Mouse (Mus musculus) intestine, embryonic 16.5 days (tissue): ENCODE measurements around the gene Fam222a. TPM values are rescaled to one million over a fixed set of nuclear protein-coding genes. Genes with fewer than 3 reads are reported as not detected.

Experiments
- ATAC-seq: fragments of 200-750 bp; cut with Nextera tagmentation; 2 replicates; pipeline ENCODE4 v1.8.0; 2017; ENCODE audit warnings: moderate TSS enrichment, moderate library complexity
- H3K27ac ChIP-seq: fragments of 300-500 bp; sonication (generic); 2 replicates; pipeline ENCODE4 v1.5.1; 2014; ENCODE audit warnings: mild to moderate bottlenecking, low read length
- H3K27me3 ChIP-seq: fragments of 300-500 bp; sonication (generic); replicated peaks from 2 replicates; pipeline ENCODE4 v1.6.1; 2014; ENCODE audit warnings: low read length, control low read depth, mixed read lengths; ENCODE audit not compliant: control insufficient read depth, insufficient read depth
- H3K36me3 ChIP-seq: fragments of 300-500 bp; sonication (generic); 2 replicates; pipeline ENCODE4 v1.6.1; 2014; ENCODE audit warnings: low read length, control low read depth; ENCODE audit not compliant: control insufficient read depth, insufficient read depth
- H3K4me1 ChIP-seq: fragments of 300-500 bp; sonication (generic); 2 replicates; pipeline ENCODE4 v1.6.1; 2014; ENCODE audit warnings: low read length, control low read depth, mixed read lengths; ENCODE audit not compliant: control insufficient read depth, insufficient read depth
- H3K4me2 ChIP-seq: fragments of 300-500 bp; sonication (generic); 2 replicates; pipeline ENCODE4 v1.6.1; 2014; ENCODE audit warnings: low read depth, low read length, control low read depth
- H3K4me3 ChIP-seq: fragments of 300-500 bp; sonication (generic); 2 replicates; pipeline ENCODE4 v1.5.1; 2014; ENCODE audit warnings: mild to moderate bottlenecking, low read length
- H3K9ac ChIP-seq: fragments of 300-500 bp; sonication (generic); 2 replicates; pipeline ENCODE4 v1.6.1; 2014; ENCODE audit warnings: low read depth, low read length
- H3K9me3 ChIP-seq: fragments of 300-500 bp; sonication (generic); 2 replicates; pipeline ENCODE4 v1.6.1; 2016; ENCODE audit warnings: low read length, control low read depth; ENCODE audit not compliant: control insufficient read depth
- WGBS: fragments of 180-500 bp; shearing (Covaris S2); extraction: QIAGEN DNeasy Blood & Tissue Kit; methylation state at CpG from one replicate; pipeline ENCODE4 v1.1.7; 2014; 5-methylcytosine and 5-hydroxymethylcytosine counted together
- polyA plus RNA-seq: library from polyadenylated mRNA; unstranded; fragments of >200 nt; fragmentation: Nextera tagmentation; extraction: Ambion mirVana; gene quantifications from 2 replicates; pipeline ENCODE4 v1.2.1, GENCODE M21; 2015

Fam222a gene
- polyA plus RNA-seq, 1 experiment from 2014 or later = 3.9 TPM

- Histone ChIP-seq H3K4me2 (no peak overlapping the region), H3K27ac (no peak overlapping the region), H3K36me3 (no peaks in the 10 kb centered on the region), H3K27me3 (peaks cover 4% of the 10 kb centered on the region; the same call in 1 of the 2 replicates), H3K9me3 (no peaks in the 10 kb centered on the region), H3K4me3 (no peak overlapping the region), H3K9ac (no peak overlapping the region), H3K4me1 (peaks cover 8% of the 10 kb centered on the region; the same call in 1 of the 2 replicates)
- no peak for ATAC-seq
- 80% methylated on average over 25 of the region's 25 CpGs for WGBS
These were observed 68.3 kb downstream of the Fam222a start for GRCm38 (mm10) chr5:114636091-114636490.

- Histone ChIP-seq H3K27ac (no peak overlapping the region), H3K9me3 (no peaks in the 10 kb centered on the region), H3K4me3 (peak overlapping the region; percentile 21; the same call in 1 of the 2 replicates), H3K27me3 (peaks cover 4% of the 10 kb centered on the region; the same call in 1 of the 2 replicates), H3K36me3 (no peaks in the 10 kb centered on the region), H3K4me1 (peaks cover 8% of the 10 kb centered on the region; the same call in 1 of the 2 replicates), H3K4me2 (peak overlapping the region; percentile 52), H3K9ac (peak overlapping the region; percentile 56; the same call in 1 of the 2 replicates)
- WGBS = 12% methylated on average over 22 of the region's 22 CpGs
- peak; percentile 86 for ATAC-seq
These were observed 71.2 kb downstream of the Fam222a start for GRCm38 (mm10) chr5:114638769-114639644.

DNA sequence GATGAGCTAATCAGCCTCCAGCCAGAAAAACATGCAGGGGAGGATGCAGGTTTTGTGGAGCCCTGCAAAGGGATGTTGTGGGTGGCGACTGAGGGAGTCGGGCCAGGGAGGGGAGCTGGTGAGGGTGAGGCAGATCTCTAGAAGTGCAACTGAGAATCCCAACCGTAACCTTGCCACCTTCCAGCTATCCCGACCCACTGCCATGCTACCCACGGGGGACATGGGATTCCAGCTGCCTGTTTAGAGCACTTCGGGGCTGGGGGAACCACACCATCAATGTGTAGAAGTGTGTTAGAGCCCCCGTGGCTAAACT, 71.8 kb downstream of the Fam222a start:
- ATAC-seq = no peak; the same call in 1 of the 2 replicates
- Histone ChIP-seq H3K9ac (no peak overlapping the region), H3K27me3 (peaks cover 4% of the 10 kb centered on the region; the same call in 1 of the 2 replicates), H3K4me2 (peak overlapping the region; percentile 52), H3K27ac (no peak overlapping the region), H3K4me1 (peaks cover 8% of the 10 kb centered on the region; the same call in 1 of the 2 replicates), H3K36me3 (no peaks in the 10 kb centered on the region), H3K9me3 (no peaks in the 10 kb centered on the region), H3K4me3 (no peak overlapping the region)
- 21% methylated on average over 7 of the region's 7 CpGs for WGBS

DNA sequence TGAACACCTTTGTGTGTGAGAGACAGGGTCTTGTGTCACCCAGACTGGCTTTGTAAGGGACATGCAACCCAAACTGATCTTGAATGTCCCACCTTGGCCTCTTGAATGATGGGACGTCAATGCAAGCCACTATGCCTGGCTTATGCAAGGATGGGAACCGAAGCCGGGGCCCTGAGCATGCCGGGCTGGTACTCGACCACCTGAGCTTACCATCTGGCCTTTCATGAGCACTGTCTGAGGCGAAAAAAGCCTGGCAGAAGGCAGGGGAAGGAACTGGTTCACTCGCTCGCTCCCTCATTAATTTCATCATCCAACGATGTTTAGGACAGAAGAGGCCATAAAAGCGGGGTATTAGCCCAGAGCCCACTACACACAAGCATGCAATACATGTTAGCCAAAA, 73.0 kb downstream of the Fam222a start:
- Histone ChIP-seq H3K27me3 (peaks cover 4% of the 10 kb centered on the region; the same call in 1 of the 2 replicates), H3K4me3 (no peak overlapping the region), H3K36me3 (no peaks in the 10 kb centered on the region), H3K4me1 (peaks cover 8% of the 10 kb centered on the region; the same call in 1 of the 2 replicates), H3K4me2 (no peak overlapping the region), H3K9me3 (no peaks in the 10 kb centered on the region), H3K9ac (no peak overlapping the region), H3K27ac (no peak overlapping the region)
- 77% methylated on average over 10 of the region's 10 CpGs for WGBS
- no peak for ATAC-seq

DNA sequence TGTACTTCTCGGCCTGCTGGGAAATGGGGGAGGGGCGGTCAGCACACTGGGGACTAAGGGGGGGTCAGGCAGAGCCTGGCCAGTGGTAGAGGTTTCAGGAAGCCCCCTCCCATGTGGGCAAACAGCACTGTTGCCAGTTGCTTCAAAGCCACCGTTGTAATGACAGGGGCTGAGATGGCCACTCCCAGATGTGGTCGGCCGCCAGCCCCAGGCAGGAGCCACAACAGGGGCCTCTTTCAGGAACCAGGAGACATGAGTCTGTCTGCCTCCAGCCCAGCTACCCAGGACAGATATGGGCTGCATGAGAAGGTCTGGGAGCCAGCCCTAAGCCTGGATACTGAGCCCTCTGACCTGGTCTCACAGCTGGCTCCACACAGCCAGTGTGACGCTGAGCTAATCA, 77.1 kb downstream of the Fam222a start:
- no peak for ATAC-seq
- H3K4me3 ChIP-seq = no peak overlapping the region
- H3K27ac ChIP-seq = no peak overlapping the region
- no peaks in the 10 kb centered on the region for H3K9me3 ChIP-seq
- H3K27me3 ChIP-seq = no peaks in the 10 kb centered on the region; the same call in 1 of the 2 replicates
- H3K9ac ChIP-seq = peak overlapping the region; percentile 25; the same call in 1 of the 2 replicates
- 33% methylated on average over 6 of the region's 6 CpGs for WGBS
- no peaks in the 10 kb centered on the region for H3K36me3 ChIP-seq
- peaks cover 10% of the 10 kb centered on the region; the same call in 1 of the 2 replicates for H3K4me1 ChIP-seq
- H3K4me2 ChIP-seq = no peak overlapping the region

DNA sequence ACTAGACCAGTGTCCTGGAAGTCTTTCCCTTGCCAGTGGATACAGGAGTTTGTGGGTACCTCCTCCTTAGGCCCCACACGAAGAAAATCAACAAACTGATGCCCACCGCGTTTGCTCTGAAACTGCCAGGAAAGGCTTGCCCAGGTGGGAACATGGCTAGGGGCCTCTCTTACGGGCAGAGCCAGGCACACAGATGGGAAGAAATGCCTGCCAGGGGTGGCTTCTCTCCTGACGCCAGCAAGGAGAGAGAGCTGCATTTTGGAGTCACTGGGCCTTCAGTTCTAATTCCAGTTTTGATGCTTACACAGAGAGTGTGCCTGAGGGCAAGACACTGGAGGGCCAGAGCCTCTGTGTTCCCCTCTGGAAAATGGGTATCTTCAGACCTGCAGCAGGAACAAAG, 78.1 kb downstream of the Fam222a start:
- Histone ChIP-seq H3K4me1 (peaks cover 14% of the 10 kb centered on the region; the same call in 1 of the 2 replicates), H3K9ac (no peak overlapping the region), H3K4me3 (no peak overlapping the region), H3K4me2 (no peak overlapping the region), H3K9me3 (no peaks in the 10 kb centered on the region), H3K27ac (no peak overlapping the region), H3K27me3 (no peaks in the 10 kb centered on the region; the same call in 1 of the 2 replicates), H3K36me3 (no peaks in the 10 kb centered on the region)
- 89% methylated on average over 5 of the region's 5 CpGs for WGBS
- no peak for ATAC-seq

DNA sequence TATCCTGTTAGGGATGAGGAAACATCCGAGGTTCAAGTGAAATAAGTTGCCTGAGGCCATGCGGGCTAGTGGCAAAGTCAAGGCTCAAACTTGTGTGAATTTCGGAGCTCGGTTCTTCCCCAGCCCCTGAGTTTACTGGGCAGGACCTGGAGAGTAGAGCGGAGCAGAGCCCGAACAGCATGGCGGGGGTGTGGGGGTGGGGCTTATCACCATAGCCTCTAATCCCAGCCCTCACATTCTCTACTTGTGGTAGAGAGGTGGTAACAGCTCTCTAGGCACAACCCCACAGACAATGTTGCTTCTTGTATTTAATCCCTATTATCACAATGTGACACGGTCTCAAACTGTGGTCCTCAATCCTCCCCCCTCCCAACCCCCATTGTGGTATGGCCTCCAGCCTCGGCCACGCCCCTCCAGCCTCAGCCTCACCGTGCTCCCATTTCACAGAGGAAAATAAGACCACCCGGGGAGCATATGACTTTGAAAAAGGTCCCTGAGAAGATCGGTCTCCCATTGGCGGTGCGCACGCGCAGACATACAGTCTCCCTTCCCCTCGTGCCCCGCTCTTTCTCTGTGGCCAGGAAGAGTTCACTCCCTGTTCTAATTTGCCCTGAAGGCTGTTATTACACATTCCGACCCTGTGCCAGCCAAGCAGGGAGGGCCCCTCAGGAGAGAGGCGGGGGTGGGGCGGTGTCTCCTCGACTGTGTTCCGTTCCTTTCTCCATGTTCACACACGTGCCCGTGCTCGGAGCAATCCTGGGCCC, 79.6 kb downstream of the Fam222a start:
- 4% methylated on average over 27 of the region's 27 CpGs for WGBS
- peak; percentile 78 for ATAC-seq
- H3K9me3 ChIP-seq = no peaks in the 10 kb centered on the region
- H3K4me3 ChIP-seq = peak overlapping the region; percentile 44
- H3K27me3 ChIP-seq = no peaks in the 10 kb centered on the region
- no peaks in the 10 kb centered on the region for H3K36me3 ChIP-seq
- no peak overlapping the region for H3K27ac ChIP-seq
- H3K4me2 ChIP-seq = peak overlapping the region; percentile 72
- peaks cover 22% of the 10 kb centered on the region; the same call in 1 of the 2 replicates for H3K4me1 ChIP-seq
- H3K9ac ChIP-seq = peak overlapping the region; percentile 58

DNA sequence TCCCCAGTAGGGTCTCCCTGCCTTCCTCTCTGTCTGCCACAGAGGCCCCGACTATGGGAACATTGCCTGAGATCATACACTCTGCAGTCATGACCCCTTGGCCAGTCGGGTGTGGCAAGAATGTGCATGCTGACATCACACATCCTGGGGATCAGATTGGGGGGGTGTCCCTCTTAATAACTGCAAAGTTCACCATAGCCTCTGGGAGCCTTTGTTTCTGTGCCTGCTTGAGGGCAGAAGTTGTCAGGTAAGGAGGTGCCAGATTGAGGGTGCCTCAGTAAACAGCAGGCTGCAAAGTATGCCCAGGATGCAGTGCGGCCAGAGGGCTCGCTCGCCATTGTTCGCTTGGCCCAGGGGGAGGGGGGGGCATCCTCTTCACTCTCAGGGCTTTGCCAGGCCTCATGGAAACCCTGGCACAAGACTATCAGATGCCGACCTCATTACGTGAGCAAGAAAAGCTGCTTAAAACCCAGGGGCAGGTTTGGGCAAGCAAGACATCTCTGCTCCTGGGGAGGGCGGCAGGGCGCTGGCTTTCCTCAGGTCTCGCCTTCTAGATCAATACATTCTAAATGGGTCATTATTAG, 81.0 kb downstream of the Fam222a start:
- Histone ChIP-seq H3K27me3 (no peaks in the 10 kb centered on the region; the same call in 1 of the 2 replicates), H3K4me1 (peaks cover 22% of the 10 kb centered on the region; the same call in 1 of the 2 replicates), H3K36me3 (no peaks in the 10 kb centered on the region), H3K4me3 (no peak overlapping the region), H3K9ac (no peak overlapping the region), H3K27ac (no peak overlapping the region), H3K9me3 (no peaks in the 10 kb centered on the region), H3K4me2 (no peak overlapping the region)
- no peak for ATAC-seq
- 77% methylated on average over 11 of the region's 11 CpGs for WGBS

GRCm38 (mm10) chr5:114651002-114651401, 83.2 kb downstream of the Fam222a start:
- H3K27me3 ChIP-seq = no peaks in the 10 kb centered on the region; the same call in 1 of the 2 replicates
- WGBS = 39% methylated on average over 14 of the region's 14 CpGs
- no peak for ATAC-seq

More at GRCm38 (mm10) chr5:114651002-114651401, 83.2 kb downstream of the Fam222a start:
- Histone ChIP-seq H3K4me3 (no peak overlapping the region), H3K4me2 (peak overlapping the region; percentile 20; the same call in 1 of the 2 replicates), H3K36me3 (no peaks in the 10 kb centered on the region), H3K27ac (no peak overlapping the region), H3K9me3 (no peaks in the 10 kb centered on the region), H3K9ac (peak overlapping the region; percentile 41; the same call in 1 of the 2 replicates), H3K4me1 (peaks cover 22% of the 10 kb centered on the region; the same call in 1 of the 2 replicates)
